In the genomic region with DNA sequence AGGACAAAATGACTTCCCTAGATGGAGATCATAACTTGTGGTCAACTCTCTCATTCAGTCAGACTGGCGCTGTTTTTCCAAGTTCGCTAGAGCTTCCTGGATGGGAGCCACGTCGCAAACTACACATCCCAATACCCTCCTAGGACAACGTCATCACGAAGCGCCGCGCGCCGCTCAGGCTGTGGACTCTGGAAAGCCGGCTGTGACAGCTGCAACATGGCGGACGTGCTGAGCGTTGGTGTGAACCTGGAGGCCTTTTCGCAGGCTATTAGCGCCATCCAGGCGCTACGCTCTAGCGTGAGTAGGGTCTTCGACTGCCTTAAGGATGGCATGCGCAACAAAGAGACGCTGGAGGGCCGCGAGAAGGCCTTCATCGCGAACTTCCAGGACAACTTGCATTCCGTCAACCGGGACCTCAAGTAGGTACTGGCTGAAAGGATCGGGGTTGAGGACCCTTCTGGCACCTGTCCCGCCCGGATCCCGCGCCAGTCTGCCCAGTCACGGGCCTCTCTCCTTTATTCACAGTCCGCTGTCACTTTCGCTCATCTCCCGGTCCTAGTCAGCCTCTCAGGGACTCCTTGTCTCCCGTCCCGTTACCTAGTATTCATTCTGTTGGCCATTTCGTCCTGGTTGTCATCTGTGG, we compare ENCODE assay signal across 1 mouse cellular context.
TF ChIP-seq lines count a peak whose summit lies in the region.

Gene Med27, plus strand, starts transcription at position 191 of the 643 bp plus-strand sequence.

TF ChIP-seq in CH12.LX, 34 proteins besides CTCF, POLR2A, EP300 and RAD21 (continued from another document):
- TF ChIP-seq GABPA (IDR thresholded peaks at IDR 0.05; ENCODE audit: insufficient replicate concordance, low read depth, low read length), result peak; percentile 92; the same call in 1 of the 2 replicates
- peak; percentile 81; the same call in 1 of the 2 replicates for TF ChIP-seq E2F4 (IDR thresholded peaks at IDR 0.05; ENCODE audit: insufficient replicate concordance, low read depth, low read length)
- TF ChIP-seq MXI1 (IDR thresholded peaks at IDR 0.05; ENCODE audit: low read depth, low read length), result peak; percentile 97
- no peak for TF ChIP-seq BHLHE40 (IDR thresholded peaks at IDR 0.05; ENCODE audit: low read depth, low read length)
- peak; percentile 79 for TF ChIP-seq IRF4 (IDR thresholded peaks at IDR 0.05; ENCODE audit: low read depth, low read length)
- peak; percentile 83 for TF ChIP-seq NELFE (IDR thresholded peaks at IDR 0.05; ENCODE audit: low read depth, low read length)
- no peak; the same call in 1 of the 2 replicates for TF ChIP-seq POLR2AphosphoS2 (IDR thresholded peaks at IDR 0.05; ENCODE audit: low read depth, low read length)
- no peak for TF ChIP-seq USF1 (IDR thresholded peaks at IDR 0.05; ENCODE audit: low read depth, low read length)
- peak; percentile 72 for TF ChIP-seq MEF2A (IDR thresholded peaks at IDR 0.05; ENCODE audit: borderline replicate concordance, low read depth, low read length)
- peak; percentile 89 for TF ChIP-seq TCF12 (IDR thresholded peaks at IDR 0.05; ENCODE audit: low read depth, low read length)
- peak; percentile 64; the same call in 1 of the 2 replicates for TF ChIP-seq ZMIZ1 (IDR thresholded peaks at IDR 0.05; ENCODE audit: low read depth, low read length)
- peak; percentile 27 for TF ChIP-seq ZC3H11A (IDR thresholded peaks at IDR 0.05; ENCODE audit: low read depth, low read length)
- TF ChIP-seq USF2 (conservative IDR thresholded peaks at IDR 0.05; ENCODE audit: low read depth, low read length), result no peak
- no peak for TF ChIP-seq JUN (IDR thresholded peaks at IDR 0.05; ENCODE audit: insufficient read depth, low read depth, low read length)
- no peak for TF ChIP-seq PAX5 (IDR thresholded peaks at IDR 0.05; ENCODE audit: low read length)
- TF ChIP-seq MAFK (IDR thresholded peaks at IDR 0.05; ENCODE audit: insufficient replicate concordance, low read length), result no peak; the same call in 1 of the 2 replicates
- peak; percentile 100 for TF ChIP-seq HCFC1 (IDR thresholded peaks at IDR 0.05; ENCODE audit: low read depth, low read length)
- TF ChIP-seq MYC (IDR thresholded peaks at IDR 0.05; ENCODE audit: low read depth, low read length), result peak; percentile 70
- no peak; the same call in 1 of the 2 replicates for TF ChIP-seq JUND (conservative IDR thresholded peaks at IDR 0.05; ENCODE audit: low read depth, low read length)
- TF ChIP-seq SMC3 (IDR thresholded peaks at IDR 0.05; ENCODE audit: low read depth, low read length), result peak; percentile 7; the same call in 1 of the 2 replicates
- TF ChIP-seq MAX (IDR thresholded peaks at IDR 0.05; ENCODE audit: low read length), result peak; percentile 72; the same call in 1 of the 2 replicates
TF ChIP-seq in CH12.LX: peak in this region for 23.
